Mouse (Mus musculus) layer of hippocampus, postnatal 25 days (tissue): ENCODE results near the gene Zfp652. TPM values are rescaled to one million over a fixed set of nuclear protein-coding genes. Genes with fewer than 3 reads are reported as not detected.

Source experiments
- total RNA-seq, 2 experiments: library from RNA; stranded (reverse); gene quantifications; 2 replicates each; pipeline ENCODE4 v1.2.3; 2021

Gene Zfp652
- total RNA-seq, 2 experiments from 2014 or later: 43.8 to 51.8 TPM

Other genes starting within 250 kb of the Zfp652 start
- 10 to 100 TPM; 18.7 to 19.2 TPM for gene Nxph3, start 198.1 kb upstream of the Zfp652 start, total RNA-seq
- gene Ngfr, start 124.9 kb upstream of the Zfp652 start, total RNA-seq: 1 to 10 TPM; 1.0 to 1.4 TPM
- 100 to 1,000 TPM in 1 of 2 experiments, 10 to 100 TPM in 1; 94.5 to 106 TPM for gene Phb, start 45.7 kb upstream of the Zfp652 start, total RNA-seq
- gene B130006D01Rik, start 10.9 kb downstream of the Zfp652 start, total RNA-seq: 1 to 10 TPM in 1 of 2 experiments, under 1 TPM in 1; 0.69 to 2.0 TPM
- gene Phospho1, start 111.8 kb downstream of the Zfp652 start, total RNA-seq: 10 to 100 TPM; 55.6 to 64.3 TPM
- gene Gngt2, start 124.5 kb downstream of the Zfp652 start, total RNA-seq: 1 to 10 TPM; 3.3 to 3.8 TPM
- 1 to 10 TPM; 5.4 to 8.1 TPM for gene Abi3, start 129.8 kb downstream of the Zfp652 start, total RNA-seq
- not detected for gene B4galnt2, start 202.2 kb downstream of the Zfp652 start, total RNA-seq